Mouse (Mus musculus) right cerebral cortex, adult 18-20 months (tissue): Measurements from ENCODE around the gene Crybb1.

Experiments
- DNase-seq: peaks from one replicate; pipeline ENCODE4 v3.0.0; 2022; ENCODE audit warnings: mixed read lengths

Gene Crybb1

GRCm38 (mm10) chr5:112237866-112238570, 17.6 kb upstream of the Crybb1 start:
- DNase-seq, result no peak

DNA sequence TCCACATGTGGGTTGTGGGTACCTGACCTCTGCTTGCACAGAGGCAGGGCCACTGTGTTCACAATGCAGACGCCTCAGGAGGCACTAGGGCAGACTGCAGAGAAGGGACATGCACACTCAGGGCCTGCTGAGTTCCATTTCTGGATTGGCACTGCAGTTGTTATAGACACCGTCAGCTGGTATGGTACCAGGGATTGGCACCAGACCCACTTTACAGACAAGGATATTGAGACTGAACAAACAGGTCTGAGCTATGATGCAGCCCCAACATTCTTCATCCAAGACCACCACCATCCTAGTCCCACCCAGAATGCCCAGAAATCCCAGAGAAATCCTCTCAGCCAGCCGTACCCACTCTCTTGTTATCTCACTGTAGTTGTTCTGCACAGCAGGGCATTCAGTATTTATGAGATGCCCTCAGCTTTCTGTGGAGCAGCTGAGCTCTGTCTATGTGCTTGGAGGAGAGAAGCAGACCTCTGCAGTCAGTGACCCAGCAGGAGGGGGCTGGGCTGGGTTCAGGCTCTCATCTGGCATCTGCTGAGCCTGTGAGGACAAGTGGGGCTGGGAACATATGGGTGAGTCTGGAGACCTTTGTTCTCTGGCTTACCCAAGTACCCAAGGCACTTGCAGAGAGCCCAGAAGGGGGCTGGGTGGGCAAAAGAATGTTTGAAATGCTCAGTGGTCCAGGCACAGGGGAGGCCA, 16.7 kb upstream of the Crybb1 start:
- no peak for DNase-seq

DNA sequence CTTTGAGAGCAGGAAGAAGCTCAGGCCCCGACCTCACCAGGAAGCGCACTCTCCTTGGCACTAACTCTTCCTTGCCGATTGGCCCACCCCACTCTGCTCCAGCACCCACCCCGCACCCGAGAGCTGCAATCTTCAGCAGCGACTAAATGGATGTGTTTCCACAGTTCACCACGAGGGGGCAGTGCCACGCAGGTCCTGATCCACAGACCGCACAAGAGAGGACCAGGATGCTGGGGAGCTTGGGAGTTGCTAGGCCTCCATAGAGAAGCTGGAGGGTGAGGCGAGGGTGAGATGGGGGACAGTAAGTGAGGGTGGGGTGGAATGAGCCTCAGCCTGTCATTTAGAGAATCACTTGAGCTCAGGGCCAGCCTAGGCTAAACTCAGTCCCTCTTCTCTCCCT, 14.9 kb upstream of the Crybb1 start:
- peak; percentile 83 for DNase-seq

- DNase-seq, result no peak
Observed at GRCm38 (mm10) chr5:112241849-112242248, 13.8 kb upstream of the Crybb1 start.

GRCm38 (mm10) chr5:112242361-112242778, 13.2 kb upstream of the Crybb1 start:
- DNase-seq, result no peak

DNA sequence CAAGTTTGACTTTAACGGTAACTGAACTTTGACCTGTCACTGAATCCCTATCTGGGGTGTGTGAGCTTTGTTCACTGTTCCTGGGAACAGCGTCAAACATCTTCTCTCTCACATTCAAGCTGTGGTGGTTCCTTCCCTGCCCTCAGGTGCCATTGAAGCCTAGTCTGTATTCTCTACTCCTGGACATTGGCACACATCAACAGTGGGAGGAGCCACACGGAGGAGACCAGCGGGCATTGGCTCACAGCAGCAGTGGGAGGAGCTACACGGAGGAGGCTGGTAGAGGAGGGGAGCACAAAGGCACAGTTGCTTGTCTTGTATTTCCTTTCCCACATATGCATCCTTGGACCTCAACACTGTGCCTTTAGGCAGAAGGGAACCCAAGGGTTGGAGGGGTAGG, 12.6 kb upstream of the Crybb1 start:
- DNase-seq, result no peak

GRCm38 (mm10) chr5:112243539-112244274, 11.9 kb upstream of the Crybb1 start:
- DNase-seq, result no peak

GRCm38 (mm10) chr5:112244275-112244562, 11.4 kb upstream of the Crybb1 start:
- DNase-seq, result no peak

- DNase-seq, result no peak
Observed at GRCm38 (mm10) chr5:112244890-112245615, 10.6 kb upstream of the Crybb1 start.

DNA sequence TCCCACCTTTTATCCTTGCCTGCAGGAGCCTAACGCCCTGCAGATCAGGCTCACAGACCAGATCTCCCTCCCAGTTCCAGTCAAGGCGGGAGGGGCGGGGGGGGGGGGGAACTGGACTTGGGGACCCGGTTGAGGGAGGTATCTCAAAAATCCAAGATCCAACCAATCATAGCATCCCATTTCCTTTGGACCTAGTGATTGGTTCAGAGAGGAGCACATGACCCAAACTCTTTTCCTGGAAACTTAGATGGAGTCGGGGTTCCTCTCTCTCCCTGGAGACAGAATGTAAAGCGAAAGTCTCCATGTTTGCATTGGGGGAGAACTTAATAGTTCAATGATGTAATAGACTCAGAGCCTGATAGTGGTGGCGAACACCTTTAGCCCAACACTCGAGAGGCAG, 8.2 kb upstream of the Crybb1 start:
- DNase-seq, result no peak

DNA sequence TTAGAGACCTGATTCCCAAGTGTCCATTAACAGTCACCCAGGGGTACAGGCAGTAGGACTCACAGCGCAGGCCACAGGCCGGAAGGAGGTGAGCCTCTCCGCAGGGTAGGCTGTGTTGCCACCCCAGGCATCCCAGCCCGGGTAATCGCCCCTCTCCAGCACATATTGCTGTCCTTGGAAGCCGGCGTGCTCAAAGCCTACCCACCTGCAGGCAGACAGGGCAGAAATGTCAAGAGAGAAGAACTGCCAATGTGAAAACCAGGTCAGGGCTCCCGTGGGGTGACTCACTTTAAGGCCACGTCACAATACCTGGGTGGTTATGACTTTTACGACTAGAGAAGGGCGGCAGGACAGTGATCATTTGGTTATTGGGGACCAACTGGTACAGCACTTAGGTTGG, 6.5 kb upstream of the Crybb1 start:
- DNase-seq, result no peak

GRCm38 (mm10) chr5:112252400-112252799, 3.2 kb upstream of the Crybb1 start, which contains the start of gene Cryba4:
TSS of gene Cryba4 (minus strand) at chr5:112252518.
- no peak for DNase-seq

DNA sequence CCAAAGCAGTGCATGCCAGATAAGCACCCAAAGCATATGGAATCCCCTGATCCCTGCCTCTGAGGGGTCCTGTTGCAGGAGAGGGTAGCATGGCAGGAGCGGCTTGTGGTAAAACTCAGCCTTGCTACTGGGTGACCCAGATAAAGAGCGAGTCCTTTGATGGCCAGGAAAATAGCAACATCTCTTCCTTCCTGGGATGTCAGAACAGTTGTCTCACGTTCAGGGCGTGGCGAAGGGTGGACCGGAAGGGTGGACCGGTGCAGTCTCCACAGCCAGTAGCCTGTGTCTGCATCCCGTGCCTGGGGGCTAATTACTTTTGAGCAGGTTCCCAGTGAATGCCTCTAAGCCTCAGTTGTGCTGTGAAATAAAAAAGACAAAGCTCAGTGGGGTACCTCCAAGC, 2.4 kb upstream of the Crybb1 start:
- DNase-seq, result no peak

- peak; percentile 74 for DNase-seq
Observed at GRCm38 (mm10) chr5:112254282-112254806, 1.3 kb upstream of the Crybb1 start.

- DNase-seq, result no peak
Observed at GRCm38 (mm10) chr5:112256457-112256856, 842 bp downstream of the Crybb1 start.

DNA sequence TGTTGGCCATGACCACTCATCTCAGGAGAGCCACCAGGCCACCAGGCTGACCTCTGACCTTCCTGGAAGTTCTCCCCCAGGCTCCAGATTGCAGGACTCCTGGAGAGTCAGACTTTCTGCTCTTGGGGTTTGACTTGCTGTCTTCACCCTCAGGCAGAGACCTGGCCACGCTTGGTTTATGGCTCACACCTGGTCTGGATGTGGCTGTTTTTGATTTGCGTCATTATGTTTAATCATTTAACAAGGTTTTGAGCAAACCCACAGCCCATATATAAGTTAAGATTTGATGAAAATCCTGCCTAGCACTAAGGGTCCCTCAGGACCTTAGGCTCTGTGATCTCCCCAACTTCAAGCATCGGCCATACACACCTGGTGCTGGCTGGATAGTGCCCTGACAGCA, 2.3 kb downstream of the Crybb1 start:
- no peak for DNase-seq

GRCm38 (mm10) chr5:112259862-112260650, 4.4 kb downstream of the Crybb1 start:
- no peak for DNase-seq

GRCm38 (mm10) chr5:112260818-112261217, 5.2 kb downstream of the Crybb1 start:
- no peak for DNase-seq

DNA sequence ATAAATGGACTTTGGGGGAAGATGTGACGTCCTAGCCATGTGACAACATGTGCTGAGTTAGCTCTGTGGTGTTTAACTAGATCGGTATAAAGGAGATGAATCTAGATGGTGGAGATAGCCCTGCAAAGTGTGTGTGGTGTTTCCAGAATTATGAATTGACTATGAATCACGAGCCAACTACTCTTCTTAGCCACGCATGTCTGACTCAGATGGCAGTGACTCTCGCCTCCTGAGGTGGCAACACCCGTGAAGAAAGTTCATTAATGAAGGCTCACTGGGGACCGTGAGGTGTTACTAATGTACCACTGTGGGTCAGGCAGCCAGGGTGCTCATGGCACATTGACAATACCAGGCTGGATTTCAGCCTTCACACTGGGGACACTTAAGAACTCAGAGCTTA, 8.5 kb downstream of the Crybb1 start:
- no peak for DNase-seq

GRCm38 (mm10) chr5:112265110-112265509, 9.5 kb downstream of the Crybb1 start:
- no peak for DNase-seq

DNA sequence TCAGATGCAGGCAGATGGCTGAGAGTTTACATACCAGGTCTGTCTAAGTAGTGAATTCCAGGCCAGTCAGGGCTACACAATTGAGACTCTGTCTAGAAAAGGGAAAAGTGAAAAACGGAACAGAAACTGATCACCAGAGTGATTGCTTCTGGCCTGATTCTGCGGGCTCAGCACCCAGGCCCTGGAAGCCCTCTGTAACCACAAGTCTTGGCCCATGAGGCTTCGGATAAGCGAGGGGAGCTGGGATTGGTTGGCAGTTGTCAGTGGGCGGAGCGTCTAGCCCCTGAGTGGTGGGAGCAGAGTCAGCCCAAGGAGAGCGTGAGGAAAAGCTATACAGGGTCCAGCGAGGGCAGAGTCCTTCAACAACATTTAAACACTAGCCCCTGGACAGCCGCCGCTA, 9.9 kb downstream of the Crybb1 start:
- DNase-seq, result no peak
